Mouse (Mus musculus) lung, postnatal 0 days (tissue): ENCODE data around the gene Gpr1.

Experiments
- CTCF ChIP-seq: IDR thresholded peaks from 2 replicates; pipeline ENCODE4 v1.5.1; 2016; ENCODE audit warnings: antibody characterized with exemption, mild to moderate bottlenecking
- EP300 ChIP-seq: IDR thresholded peaks from 2 replicates; pipeline ENCODE4 v1.6.1; 2016; ENCODE audit warnings: antibody characterized with exemption, mild to moderate bottlenecking, control low read depth

DNA sequence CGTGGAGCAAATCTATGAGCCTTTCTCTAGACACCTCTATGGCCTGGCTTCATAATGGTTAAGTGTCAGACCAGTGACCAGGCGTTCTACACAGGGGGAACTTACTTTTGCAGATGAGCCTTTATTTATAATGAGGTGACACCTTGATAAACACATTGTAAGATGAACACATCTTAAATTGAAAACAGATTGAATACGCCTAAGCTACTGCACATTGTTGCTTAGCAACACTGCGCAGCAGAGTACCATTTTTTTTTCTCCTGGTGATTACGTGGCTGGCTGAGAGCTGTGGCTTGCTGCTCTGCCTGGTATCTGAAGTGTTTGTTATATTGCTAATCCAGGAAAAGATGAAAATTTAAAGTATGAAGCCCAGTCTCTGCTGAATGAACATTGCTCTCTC, 41.7 kb upstream of the Gpr1 start:
- TF ChIP-seq EP300 (no peak), CTCF (no peak)
